Mouse (Mus musculus) forebrain, embryonic 15.5 days (tissue): ENCODE measurements around the gene Pde3a. TPM values are rescaled to one million over a fixed set of nuclear protein-coding genes. Genes with fewer than 3 reads are reported as not detected.
A peak's percentile ranks its signal among the peaks of the same experiment; 100 is the strongest.

Experiments
- ATAC-seq: fragments of 200-750 bp; cut with Nextera tagmentation; replicated peaks from 2 replicates; pipeline ENCODE4 v1.8.0; 2017; ENCODE audit warnings: mild to moderate bottlenecking, moderate TSS enrichment, moderate library complexity
- H3K27ac ChIP-seq: fragments of 300-500 bp; sonication (generic); replicated peaks from 2 replicates; pipeline ENCODE4 v1.5.1; 2015; ENCODE audit warnings: mild to moderate bottlenecking, inconsistent platforms
- H3K27me3 ChIP-seq: fragments of 300-500 bp; sonication (generic); 2 replicates; pipeline ENCODE4 v1.6.1; 2015; ENCODE audit warnings: inconsistent platforms
- H3K36me3 ChIP-seq: fragments of 300-500 bp; sonication (generic); 2 replicates; pipeline ENCODE4 v1.6.1; 2015; ENCODE audit warnings: mild to moderate bottlenecking, inconsistent platforms
- H3K4me1 ChIP-seq: fragments of 300-500 bp; sonication (generic); 2 replicates; pipeline ENCODE4 v1.6.1; 2015; ENCODE audit warnings: inconsistent platforms
- H3K4me2 ChIP-seq: fragments of 300-500 bp; sonication (generic); replicated peaks from 2 replicates; pipeline ENCODE4 v1.6.1; 2015; ENCODE audit warnings: mild to moderate bottlenecking, inconsistent platforms
- H3K4me3 ChIP-seq: fragments of 300-500 bp; sonication (generic); 2 replicates; pipeline ENCODE4 v1.5.1; 2015; ENCODE audit warnings: mild to moderate bottlenecking, inconsistent platforms
- H3K9ac ChIP-seq: fragments of 300-500 bp; sonication (generic); replicated peaks from 2 replicates; pipeline ENCODE4 v1.6.1; 2015; ENCODE audit warnings: mild to moderate bottlenecking, inconsistent platforms
- H3K9me3 ChIP-seq: fragments of 300-500 bp; sonication (generic); 2 replicates; pipeline ENCODE4 v1.6.1; 2016; ENCODE audit warnings: inconsistent platforms
- WGBS: fragments of 180-500 bp; shearing (Covaris S2); methylation state at CpG from one replicate; pipeline ENCODE4 v1.1.7; 2015; ENCODE audit warnings: mixed read lengths; 5-methylcytosine and 5-hydroxymethylcytosine counted together
- polyA plus RNA-seq: library from polyadenylated mRNA; unstranded; fragments of >200 nt; fragmentation: Nextera tagmentation; extraction: Ambion mirVana; gene quantifications from 2 replicates; pipeline ENCODE4 v1.2.1, GENCODE M21; 2015

Gene Pde3a
- polyA plus RNA-seq, 1 experiment from 2014 or later = 1.7 TPM

- Histone ChIP-seq H3K27me3 (no peaks in the 10 kb centered on the region), H3K4me1 (peaks cover 12% of the 10 kb centered on the region), H3K4me3 (no peak overlapping the region), H3K4me2 (no peak overlapping the region), H3K27ac (no peak overlapping the region), H3K9ac (no peak overlapping the region), H3K9me3 (no peaks in the 10 kb centered on the region), H3K36me3 (no peaks in the 10 kb centered on the region)
- 53% methylated on average over 12 of the region's 12 CpGs for WGBS
- ATAC-seq = no peak
These were observed 131.9 kb downstream of the Pde3a start for GRCm38 (mm10) chr6:141380927-141381326.

- Histone ChIP-seq H3K36me3 (no peaks in the 10 kb centered on the region), H3K4me2 (no peak overlapping the region), H3K27me3 (no peaks in the 10 kb centered on the region), H3K4me1 (peaks cover 12% of the 10 kb centered on the region), H3K4me3 (no peak overlapping the region), H3K27ac (no peak overlapping the region), H3K9ac (no peak overlapping the region), H3K9me3 (no peaks in the 10 kb centered on the region)
- ATAC-seq = peak; percentile 78
- 54% methylated on average over 8 of the region's 8 CpGs for WGBS
These were observed 132.4 kb downstream of the Pde3a start for GRCm38 (mm10) chr6:141381473-141381872.

- Histone ChIP-seq H3K9ac (no peak overlapping the region), H3K36me3 (no peaks in the 10 kb centered on the region), H3K27ac (no peak overlapping the region), H3K27me3 (no peaks in the 10 kb centered on the region), H3K4me1 (peaks cover 12% of the 10 kb centered on the region), H3K4me3 (no peak overlapping the region), H3K9me3 (no peaks in the 10 kb centered on the region), H3K4me2 (no peak overlapping the region)
- 76% methylated on average over 4 of the region's 4 CpGs for WGBS
- ATAC-seq = peak; percentile 30; the same call in 1 of the 2 replicates
These were observed 132.9 kb downstream of the Pde3a start for GRCm38 (mm10) chr6:141381881-141382370.

GRCm38 (mm10) chr6:141388104-141388503 lies 139.0 kb downstream of the Pde3a start:
- no peak overlapping the region for H3K27ac ChIP-seq
- 89% methylated on average over 5 of the region's 5 CpGs for WGBS
- ATAC-seq = no peak

GRCm38 (mm10) chr6:141395926-141396325 lies 146.9 kb downstream of the Pde3a start:
- no peaks in the 10 kb centered on the region for H3K27me3 ChIP-seq
- H3K9me3 ChIP-seq = no peaks in the 10 kb centered on the region
- H3K27ac ChIP-seq = no peak overlapping the region
- H3K36me3 ChIP-seq = no peaks in the 10 kb centered on the region
- no peaks in the 10 kb centered on the region for H3K4me1 ChIP-seq
- no peak for ATAC-seq
- H3K4me2 ChIP-seq = no peak overlapping the region
- H3K9ac ChIP-seq = no peak overlapping the region
- 90% methylated on average over 3 of the region's 3 CpGs for WGBS
- H3K4me3 ChIP-seq = no peak overlapping the region

More at GRCm38 (mm10) chr6:141388104-141388503, 139.0 kb downstream of the Pde3a start:
- Histone ChIP-seq H3K9ac (no peak overlapping the region), H3K36me3 (no peaks in the 10 kb centered on the region), H3K4me1 (no peaks in the 10 kb centered on the region), H3K9me3 (no peaks in the 10 kb centered on the region), H3K27me3 (no peaks in the 10 kb centered on the region), H3K4me2 (no peak overlapping the region), H3K4me3 (no peak overlapping the region)

GRCm38 (mm10) chr6:141399411-141399810 lies 150.3 kb downstream of the Pde3a start:
- Histone ChIP-seq H3K9me3 (no peaks in the 10 kb centered on the region), H3K9ac (no peak overlapping the region), H3K36me3 (no peaks in the 10 kb centered on the region), H3K27me3 (no peaks in the 10 kb centered on the region), H3K4me3 (no peak overlapping the region), H3K4me1 (peaks cover 7% of the 10 kb centered on the region), H3K27ac (no peak overlapping the region), H3K4me2 (no peak overlapping the region)
- WGBS = 51% methylated on average over 4 of the region's 4 CpGs
- ATAC-seq = no peak

GRCm38 (mm10) chr6:141403943-141404342 lies 154.9 kb downstream of the Pde3a start:
- Histone ChIP-seq H3K27me3 (no peaks in the 10 kb centered on the region), H3K4me3 (no peak overlapping the region), H3K4me1 (peaks cover 16% of the 10 kb centered on the region), H3K27ac (no peak overlapping the region), H3K4me2 (no peak overlapping the region), H3K36me3 (no peaks in the 10 kb centered on the region), H3K9me3 (no peaks in the 10 kb centered on the region), H3K9ac (no peak overlapping the region)
- WGBS = 45% methylated on average over 2 of the region's 2 CpGs
- peak; percentile 66; the same call in 1 of the 2 replicates for ATAC-seq

- Histone ChIP-seq H3K4me1 (peaks cover 16% of the 10 kb centered on the region), H3K4me3 (no peak overlapping the region), H3K27me3 (no peaks in the 10 kb centered on the region), H3K4me2 (no peak overlapping the region), H3K9ac (no peak overlapping the region), H3K27ac (no peak overlapping the region), H3K9me3 (no peaks in the 10 kb centered on the region), H3K36me3 (no peaks in the 10 kb centered on the region)
- 60% methylated on average over 7 of the region's 7 CpGs for WGBS
- no peak; the same call in 1 of the 2 replicates for ATAC-seq
These were observed 155.6 kb downstream of the Pde3a start for GRCm38 (mm10) chr6:141404649-141405048.

- H3K27ac ChIP-seq = no peak overlapping the region
- no peaks in the 10 kb centered on the region for H3K36me3 ChIP-seq
- peaks cover 16% of the 10 kb centered on the region for H3K4me1 ChIP-seq
- ATAC-seq = no peak
- H3K4me2 ChIP-seq = no peak overlapping the region
- H3K4me3 ChIP-seq = no peak overlapping the region
- H3K27me3 ChIP-seq = no peaks in the 10 kb centered on the region
- 39% methylated on average over 5 of the region's 5 CpGs for WGBS
- H3K9me3 ChIP-seq = no peaks in the 10 kb centered on the region
- no peak overlapping the region for H3K9ac ChIP-seq
These were observed 156.4 kb downstream of the Pde3a start for GRCm38 (mm10) chr6:141405496-141405895.

- H3K36me3 ChIP-seq = no peaks in the 10 kb centered on the region
- no peak overlapping the region for H3K4me2 ChIP-seq
- H3K27me3 ChIP-seq = no peaks in the 10 kb centered on the region
- peaks cover 14% of the 10 kb centered on the region for H3K4me1 ChIP-seq
- no peak overlapping the region for H3K27ac ChIP-seq
- no peak for ATAC-seq
- no peak overlapping the region for H3K9ac ChIP-seq
- no peaks in the 10 kb centered on the region for H3K9me3 ChIP-seq
- 78% methylated on average over 4 of the region's 4 CpGs for WGBS
- no peak overlapping the region for H3K4me3 ChIP-seq
These were observed 159.7 kb downstream of the Pde3a start for GRCm38 (mm10) chr6:141408758-141409157.

- no peak for ATAC-seq
- no peak overlapping the region for H3K4me3 ChIP-seq
- no peak overlapping the region for H3K27ac ChIP-seq
- no peaks in the 10 kb centered on the region for H3K36me3 ChIP-seq
- no peaks in the 10 kb centered on the region for H3K9me3 ChIP-seq
- H3K4me2 ChIP-seq = no peak overlapping the region
- H3K4me1 ChIP-seq = no peaks in the 10 kb centered on the region
- whole genome bisulfite sequencing = 88% methylated on average over 5 of the region's 5 CpGs
- no peak overlapping the region for H3K9ac ChIP-seq
- no peaks in the 10 kb centered on the region for H3K27me3 ChIP-seq
These were observed 161.8 kb downstream of the Pde3a start for GRCm38 (mm10) chr6:141410836-141411235.

GRCm38 (mm10) chr6:141425114-141425513 lies 176.0 kb downstream of the Pde3a start:
- H3K4me2 ChIP-seq = no peak overlapping the region
- no peak overlapping the region for H3K9ac ChIP-seq
- no peaks in the 10 kb centered on the region for H3K9me3 ChIP-seq
- 53% methylated on average over 6 of the region's 6 CpGs for WGBS
- H3K27me3 ChIP-seq = no peaks in the 10 kb centered on the region
- H3K27ac ChIP-seq = no peak overlapping the region
- H3K4me1 ChIP-seq = no peaks in the 10 kb centered on the region
- ATAC-seq = 0 out of 2 replicates have a peak, but pooled peaks have one; percentile 29
- H3K4me3 ChIP-seq = no peak overlapping the region
- H3K36me3 ChIP-seq = no peaks in the 10 kb centered on the region

- Histone ChIP-seq H3K9me3 (no peaks in the 10 kb centered on the region), H3K4me2 (no peak overlapping the region), H3K27me3 (no peaks in the 10 kb centered on the region), H3K4me3 (no peak overlapping the region), H3K9ac (no peak overlapping the region), H3K4me1 (no peaks in the 10 kb centered on the region), H3K36me3 (no peaks in the 10 kb centered on the region), H3K27ac (no peak overlapping the region)
- ATAC-seq = peak; percentile 55
- WGBS = 53% methylated on average over 4 of the region's 4 CpGs
These were observed 179.5 kb downstream of the Pde3a start for GRCm38 (mm10) chr6:141428587-141428986.
